Mouse (Mus musculus) cerebellum, postnatal 36 days (tissue): ENCODE data around the gene Apobec2.

ENCODE experiments used
- DNase-seq, 2 experiments: peaks; one replicate each; pipeline ENCODE4 v3.0.0; 2021 to 2022; ENCODE audit warnings: mixed read lengths in 2 of 2

Gene Apobec2

GRCm38 (mm10) chr17:48436487-48436886, 3.8 kb upstream of the Apobec2 start:
- DNase-seq: no peak

GRCm38 (mm10) chr17:48434479-48434878, 1.7 kb upstream of the Apobec2 start:
- DNase-seq: no peak

GRCm38 (mm10) chr17:48433689-48434330, 1.1 kb upstream of the Apobec2 start:
- DNase-seq: no peak

- DNase-seq: no peak
Observed at GRCm38 (mm10) chr17:48433006-48433655, 401 bp upstream of the Apobec2 start.

- DNase-seq: no peak
Observed at GRCm38 (mm10) chr17:48431054-48431453, 1.7 kb downstream of the Apobec2 start.

- no peak for DNase-seq
Observed at GRCm38 (mm10) chr17:48430394-48430793, 2.3 kb downstream of the Apobec2 start.

GRCm38 (mm10) chr17:48427852-48428530, 4.7 kb downstream of the Apobec2 start:
- no peak for DNase-seq

- no peak for DNase-seq
Observed at GRCm38 (mm10) chr17:48426991-48427750, 5.6 kb downstream of the Apobec2 start.

- DNase-seq: no peak
Observed at GRCm38 (mm10) chr17:48425823-48426612, 6.7 kb downstream of the Apobec2 start.

GRCm38 (mm10) chr17:48424237-48424636, 8.5 kb downstream of the Apobec2 start:
- no peak for DNase-seq

- no peak for DNase-seq
Observed at GRCm38 (mm10) chr17:48419571-48419970, 13.2 kb downstream of the Apobec2 start.

GRCm38 (mm10) chr17:48418781-48419180, 13.9 kb downstream of the Apobec2 start:
- no peak for DNase-seq

- no peak for DNase-seq
Observed at GRCm38 (mm10) chr17:48418174-48418573, 14.6 kb downstream of the Apobec2 start.

GRCm38 (mm10) chr17:48417521-48417920, 15.2 kb downstream of the Apobec2 start:
- no peak for DNase-seq

GRCm38 (mm10) chr17:48416425-48417195, 16.1 kb downstream of the Apobec2 start:
- peak; percentile 61 to 63 for DNase-seq

- peak; percentile 70 to 71 for DNase-seq
Observed at GRCm38 (mm10) chr17:48416011-48416410, 16.7 kb downstream of the Apobec2 start.

- DNase-seq: no peak
Observed at GRCm38 (mm10) chr17:48411241-48411640, 21.5 kb downstream of the Apobec2 start.

- DNase-seq: no peak
Observed at GRCm38 (mm10) chr17:48410299-48410785, 22.4 kb downstream of the Apobec2 start.

- peak; percentile 100 for DNase-seq
Observed at GRCm38 (mm10) chr17:48409380-48410298, 23.1 kb downstream of the Apobec2 start, which contains the start of the genes Nfya and Oard1. Gene Nfya (minus strand): TSS chr17:48409906. Gene Oard1 (plus strand): TSS chr17:48410014.
